Mouse (Mus musculus): ENCODE data around the gene 4430402I18Rik. TPM values are rescaled to one million over a fixed set of nuclear protein-coding genes. Genes with fewer than 3 reads are reported as not detected.

4430402I18Rik gene
- polyA plus RNA-seq, 1 experiment from 2014 or later: 0.43 TPM

DNA sequence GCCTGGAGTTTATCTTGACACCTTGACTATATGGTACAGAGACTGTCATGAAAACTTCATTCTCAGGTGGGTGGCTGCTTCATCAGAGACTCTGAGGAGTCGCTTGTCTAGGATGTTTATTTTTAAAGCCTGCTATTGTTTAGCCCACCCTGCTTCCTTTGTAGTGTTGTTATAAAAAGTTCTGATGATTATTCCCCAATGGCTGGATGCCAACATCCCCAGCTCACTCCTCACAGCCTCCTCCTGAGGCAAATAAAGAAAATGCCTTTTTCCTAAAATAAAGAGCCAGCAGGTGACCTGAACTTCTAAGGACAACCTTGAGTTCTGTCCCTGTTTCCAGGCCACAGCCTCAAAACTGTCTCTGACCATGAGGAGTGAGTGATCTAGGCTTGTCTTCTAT is 79.1 kb downstream of the 4430402I18Rik start:
- H3K27me3 ChIP-seq: no peaks in the 10 kb centered on the region
- no peak overlapping the region for H3K4me3 ChIP-seq
- H3K4me2 ChIP-seq (replicated peaks): no peak overlapping the region
- H3K9me3 ChIP-seq: no peaks in the 10 kb centered on the region
- ATAC-seq (ENCODE audit: low FRiP score, low read depth): no peak
- H3K4me1 ChIP-seq: no peaks in the 10 kb centered on the region
- H3K27ac ChIP-seq: no peak overlapping the region
- WGBS: 56% methylated on average over 1 of the region's 1 CpGs
- no peaks in the 10 kb centered on the region for H3K36me3 ChIP-seq
- H3K9ac ChIP-seq: no peak overlapping the region

DNA sequence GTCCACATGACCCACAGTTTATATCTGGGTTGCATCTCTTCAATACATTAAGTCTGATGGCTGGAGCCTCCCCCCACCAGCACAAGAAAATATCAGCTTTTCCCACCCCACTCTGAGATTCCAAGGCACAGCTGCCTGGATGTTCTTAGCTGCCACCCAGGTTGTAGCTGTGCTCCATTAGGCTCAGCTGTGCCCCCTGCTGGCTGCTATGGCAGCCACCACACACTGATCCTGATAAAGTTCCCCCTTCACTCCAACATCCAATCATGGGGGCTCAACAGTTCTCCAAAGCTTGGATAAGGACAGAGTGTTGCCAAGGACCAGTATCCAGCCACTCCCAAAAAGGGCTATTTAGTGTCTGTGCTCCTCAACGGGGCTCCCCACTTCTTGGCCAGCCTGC is 84.5 kb downstream of the 4430402I18Rik start:
- 50% methylated on average over 1 of the region's 1 CpGs for WGBS

DNA sequence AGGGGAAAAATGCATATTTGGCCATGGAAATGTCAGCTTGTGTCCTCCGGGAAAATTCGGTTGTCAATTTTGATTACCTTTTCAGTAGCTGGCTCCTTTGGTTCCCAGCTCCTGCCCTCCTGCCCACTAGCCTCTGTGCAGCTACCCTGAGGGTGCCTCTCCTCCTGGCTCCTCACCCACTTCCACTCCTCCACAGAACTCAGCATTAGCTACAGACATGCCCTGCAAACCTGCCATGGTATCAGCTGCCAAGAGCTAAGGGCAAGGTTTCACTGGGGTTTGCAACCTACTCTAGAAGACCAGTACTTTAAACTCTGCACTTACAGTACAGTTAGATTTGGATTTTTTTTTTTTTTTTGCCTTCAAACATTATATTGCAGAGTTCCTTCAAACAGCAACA is 88.1 kb downstream of the 4430402I18Rik start:
- ATAC-seq (ENCODE audit: low FRiP score, low read depth): no peak
- Histone ChIP-seq H3K9ac (no peak overlapping the region), H3K4me2 (replicated peaks) (no peak overlapping the region), H3K9me3 (no peaks in the 10 kb centered on the region), H3K36me3 (no peaks in the 10 kb centered on the region), H3K27me3 (no peaks in the 10 kb centered on the region), H3K4me1 (no peaks in the 10 kb centered on the region), H3K27ac (no peak overlapping the region), H3K4me3 (no peak overlapping the region)
- WGBS: 80% methylated on average over 2 of the region's 2 CpGs

More for the DNA sequence above, 84.5 kb downstream of the 4430402I18Rik start:
- Histone ChIP-seq H3K27ac (no peak overlapping the region), H3K4me3 (no peak overlapping the region), H3K36me3 (no peaks in the 10 kb centered on the region), H3K4me2 (replicated peaks) (no peak overlapping the region), H3K9me3 (no peaks in the 10 kb centered on the region), H3K4me1 (no peaks in the 10 kb centered on the region), H3K9ac (no peak overlapping the region), H3K27me3 (no peaks in the 10 kb centered on the region)
- no peak for ATAC-seq (ENCODE audit: low FRiP score, low read depth)

DNA sequence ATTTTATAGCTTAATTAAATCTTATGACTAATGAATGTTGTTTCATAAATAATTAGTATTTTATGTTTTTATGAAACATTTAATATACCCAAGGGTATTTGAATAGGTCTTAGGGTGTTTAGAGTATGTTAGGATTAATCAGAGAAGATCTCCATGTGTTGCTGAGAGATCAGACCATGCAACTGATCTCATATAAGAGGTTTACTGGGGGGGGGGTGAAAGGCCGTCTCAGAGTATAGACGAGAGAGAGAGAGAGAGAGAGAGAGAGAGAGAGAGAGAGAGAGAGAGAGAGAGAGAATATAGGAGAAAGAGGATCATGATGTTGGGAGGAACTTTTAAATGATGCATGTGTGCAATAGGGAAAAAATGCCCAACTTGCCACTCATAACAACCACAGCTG is 97.2 kb downstream of the 4430402I18Rik start:
- Histone ChIP-seq H3K9me3 (no peaks in the 10 kb centered on the region), H3K4me3 (no peak overlapping the region), H3K36me3 (no peaks in the 10 kb centered on the region), H3K4me2 (replicated peaks) (no peak overlapping the region), H3K9ac (no peak overlapping the region), H3K27ac (no peak overlapping the region), H3K4me1 (peaks cover 9% of the 10 kb centered on the region), H3K27me3 (no peaks in the 10 kb centered on the region)
- WGBS: 17% methylated on average over 2 of the region's 2 CpGs
- no peak for ATAC-seq (ENCODE audit: low FRiP score, low read depth)

DNA sequence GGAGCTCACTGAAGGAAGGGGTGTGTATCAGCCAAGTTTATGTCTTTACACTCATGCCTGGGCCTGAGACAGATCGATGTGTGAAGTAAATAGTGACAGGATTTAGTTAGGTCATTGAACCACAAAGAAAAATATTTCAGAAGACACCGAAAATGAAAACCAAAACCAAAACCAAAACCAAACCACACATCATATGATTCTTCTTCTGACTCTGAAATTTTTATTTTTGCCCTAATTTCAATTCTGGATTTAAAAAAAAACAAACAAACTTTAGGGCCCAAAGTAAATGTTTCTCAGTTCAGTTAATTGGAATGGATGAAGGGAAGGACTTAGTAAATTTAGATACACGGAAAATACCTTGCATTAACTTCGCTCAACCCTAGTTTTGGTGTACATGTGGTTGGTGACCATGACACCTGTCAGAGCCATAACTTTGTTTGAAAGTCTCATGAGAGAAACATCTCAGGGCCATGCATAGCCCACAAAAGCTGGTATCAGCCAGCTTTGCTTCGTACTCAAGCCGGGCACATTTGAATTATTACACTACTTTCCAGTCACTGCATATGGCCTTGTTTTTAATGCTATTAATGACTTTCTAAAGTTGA is 98.2 kb downstream of the 4430402I18Rik start:
- H3K4me1 ChIP-seq: peaks cover 9% of the 10 kb centered on the region
- no peak overlapping the region for H3K4me3 ChIP-seq
- 88% methylated on average over 6 of the region's 6 CpGs for WGBS
- H3K9me3 ChIP-seq: no peaks in the 10 kb centered on the region
- H3K9ac ChIP-seq: no peak overlapping the region
- no peaks in the 10 kb centered on the region for H3K36me3 ChIP-seq
- H3K27ac ChIP-seq: no peak overlapping the region
- H3K4me2 ChIP-seq (replicated peaks): no peak overlapping the region
- ATAC-seq (ENCODE audit: low FRiP score, low read depth): no peak
- no peaks in the 10 kb centered on the region for H3K27me3 ChIP-seq

DNA sequence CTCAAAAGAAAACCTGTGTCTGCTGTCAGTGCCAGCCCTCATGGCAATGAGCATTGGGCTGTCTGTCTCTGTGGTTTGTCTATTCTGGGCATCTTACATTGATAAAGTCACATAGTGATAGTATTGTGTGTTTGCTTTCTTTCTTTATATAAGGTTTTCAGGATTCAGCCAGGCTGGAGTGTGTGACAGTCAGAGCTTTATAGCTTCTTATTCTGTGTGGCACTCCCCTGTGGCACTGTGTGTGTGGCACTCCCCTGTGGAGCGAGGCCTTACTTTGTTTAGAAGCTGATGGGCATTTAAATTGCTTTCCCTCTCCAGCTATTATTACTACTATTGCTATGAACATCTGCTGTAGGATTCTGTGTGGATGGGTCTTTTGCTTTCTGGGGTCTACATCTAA is 102.1 kb downstream of the 4430402I18Rik start:
- H3K4me2 ChIP-seq (replicated peaks): no peak overlapping the region
- H3K27me3 ChIP-seq: no peaks in the 10 kb centered on the region
- H3K36me3 ChIP-seq: no peaks in the 10 kb centered on the region
- 55% methylated on average over 1 of the region's 1 CpGs for WGBS
- H3K4me1 ChIP-seq: peaks cover 4% of the 10 kb centered on the region; the same call in 1 of the 2 replicates
- ATAC-seq (ENCODE audit: low FRiP score, low read depth): no peak
- H3K4me3 ChIP-seq: no peak overlapping the region
- no peak overlapping the region for H3K9ac ChIP-seq
- no peaks in the 10 kb centered on the region for H3K9me3 ChIP-seq
- no peak overlapping the region for H3K27ac ChIP-seq

DNA sequence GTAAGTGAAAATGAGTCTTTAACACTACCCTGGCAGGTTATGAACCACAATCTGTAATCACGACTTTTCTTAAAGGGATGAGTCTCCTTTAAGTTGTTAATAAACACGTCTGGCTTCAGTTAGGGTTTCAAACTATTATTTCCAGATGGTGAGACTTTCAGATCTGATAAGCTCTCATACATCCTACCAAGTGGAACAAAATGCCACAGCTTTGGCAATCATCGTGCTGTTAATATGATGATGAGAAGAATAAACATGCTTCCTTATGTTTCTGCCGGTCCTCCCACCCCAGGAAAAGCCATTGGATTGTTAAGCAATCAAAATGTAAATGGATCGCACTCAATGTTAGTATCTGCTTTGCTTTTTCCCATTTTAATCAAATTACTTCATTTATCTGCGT is 102.6 kb downstream of the 4430402I18Rik start:
- Histone ChIP-seq H3K27me3 (no peaks in the 10 kb centered on the region), H3K9me3 (no peaks in the 10 kb centered on the region), H3K4me1 (peaks cover 4% of the 10 kb centered on the region; the same call in 1 of the 2 replicates), H3K9ac (no peak overlapping the region), H3K4me3 (no peak overlapping the region), H3K36me3 (no peaks in the 10 kb centered on the region), H3K27ac (no peak overlapping the region), H3K4me2 (replicated peaks) (no peak overlapping the region)
- 43% methylated on average over 6 of the region's 6 CpGs for WGBS
- no peak for ATAC-seq (ENCODE audit: low FRiP score, low read depth)

DNA sequence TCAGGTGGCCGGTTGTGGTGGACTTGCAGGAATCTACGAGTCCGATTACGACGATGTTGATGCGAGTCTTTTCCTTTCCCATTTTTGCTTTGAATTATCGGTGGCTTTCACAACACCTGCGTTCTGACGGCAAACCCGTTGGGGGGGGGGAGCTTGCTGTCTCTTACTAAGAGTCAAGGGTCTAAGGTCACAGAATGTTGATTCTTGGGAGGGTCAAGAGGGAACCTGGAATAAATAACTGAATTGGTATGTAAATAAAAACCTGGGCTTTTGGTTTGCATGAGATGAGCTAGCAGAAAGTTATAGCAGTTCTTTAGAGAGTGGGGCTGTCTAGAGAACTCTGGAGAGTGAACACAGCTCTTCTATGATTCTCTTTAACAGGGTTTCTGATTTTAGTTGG is 104.0 kb downstream of the 4430402I18Rik start:
- H3K9ac ChIP-seq: no peak overlapping the region
- WGBS: 90% methylated on average over 10 of the region's 10 CpGs
- no peak overlapping the region for H3K4me2 ChIP-seq (replicated peaks)
- H3K4me1 ChIP-seq: peaks cover 4% of the 10 kb centered on the region; the same call in 1 of the 2 replicates
- ATAC-seq (ENCODE audit: low FRiP score, low read depth): no peak
- no peaks in the 10 kb centered on the region for H3K27me3 ChIP-seq
- no peak overlapping the region for H3K27ac ChIP-seq
- no peaks in the 10 kb centered on the region for H3K36me3 ChIP-seq
- H3K4me3 ChIP-seq: no peak overlapping the region
- H3K9me3 ChIP-seq: no peaks in the 10 kb centered on the region

DNA sequence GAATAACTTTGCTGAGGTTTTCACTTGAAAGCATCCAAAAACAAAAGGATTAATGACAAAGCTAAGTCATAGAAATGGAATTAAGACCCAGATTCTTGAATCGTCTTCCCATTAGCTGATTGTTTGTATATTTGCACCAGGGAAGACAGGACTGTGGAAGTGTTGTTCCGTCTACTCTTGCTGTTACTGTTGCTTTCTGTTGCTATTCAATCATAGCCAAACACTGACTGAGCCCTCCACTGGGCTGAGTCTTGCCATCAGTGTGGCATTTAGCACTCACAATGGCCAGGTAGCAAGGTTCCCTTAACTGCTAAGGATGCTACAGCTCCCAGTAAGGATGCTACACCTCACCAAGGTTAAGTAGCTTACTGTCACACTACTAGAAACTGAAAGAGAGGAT is 107.4 kb downstream of the 4430402I18Rik start:
- Histone ChIP-seq H3K4me3 (no peak overlapping the region), H3K9ac (no peak overlapping the region), H3K27me3 (no peaks in the 10 kb centered on the region), H3K36me3 (no peaks in the 10 kb centered on the region), H3K9me3 (no peaks in the 10 kb centered on the region), H3K4me1 (no peaks in the 10 kb centered on the region), H3K27ac (no peak overlapping the region), H3K4me2 (replicated peaks) (no peak overlapping the region)
- WGBS: 86% methylated on average over 2 of the region's 2 CpGs
- ATAC-seq (ENCODE audit: low FRiP score, low read depth): no peak

DNA sequence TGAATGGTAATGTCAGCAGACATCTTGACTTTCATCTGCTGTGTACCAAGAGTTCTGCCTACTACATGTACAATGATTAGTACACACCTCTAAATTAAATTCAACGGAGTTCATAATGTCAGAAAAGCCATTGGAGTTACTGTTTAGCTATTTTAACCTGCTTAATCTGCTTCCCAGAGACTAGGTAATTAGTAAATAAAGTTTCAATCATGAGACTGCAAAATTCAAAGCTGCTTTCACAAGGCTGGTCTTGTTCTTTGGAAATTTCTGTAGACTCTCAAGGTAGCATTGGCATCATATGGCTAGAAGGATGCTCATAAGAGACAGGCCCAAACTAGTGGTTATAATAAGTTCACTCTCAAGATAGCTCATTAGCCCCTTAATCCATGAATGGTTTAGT is 112.8 kb downstream of the 4430402I18Rik start:
- H3K4me2 ChIP-seq (replicated peaks): no peak overlapping the region
- no peaks in the 10 kb centered on the region for H3K4me1 ChIP-seq
- no peaks in the 10 kb centered on the region for H3K9me3 ChIP-seq
- H3K36me3 ChIP-seq: no peaks in the 10 kb centered on the region
- H3K9ac ChIP-seq: no peak overlapping the region
- 76% methylated on average over 1 of the region's 1 CpGs for WGBS
- ATAC-seq (ENCODE audit: low FRiP score, low read depth): no peak
- no peak overlapping the region for H3K4me3 ChIP-seq
- H3K27ac ChIP-seq: no peak overlapping the region
- H3K27me3 ChIP-seq: no peaks in the 10 kb centered on the region

DNA sequence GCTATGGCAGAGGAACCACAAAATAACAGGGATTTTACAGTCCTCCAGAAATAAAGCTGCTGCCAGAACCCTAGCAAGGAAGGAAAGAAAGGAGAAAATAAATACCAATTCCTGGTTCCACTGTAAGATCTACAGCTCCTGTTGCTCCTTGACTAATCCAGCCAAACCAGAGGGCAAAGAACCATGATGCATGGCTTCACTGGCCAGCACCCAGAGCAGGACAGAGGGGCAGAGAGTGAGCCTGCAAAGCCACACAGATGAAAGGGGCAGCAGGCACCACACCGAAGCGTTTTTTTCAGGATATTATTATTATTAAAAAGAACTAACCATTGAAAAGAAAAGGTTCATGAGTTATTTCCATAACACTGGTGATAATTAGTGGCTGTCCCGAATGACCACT is 115.6 kb downstream of the 4430402I18Rik start:
- ATAC-seq (ENCODE audit: low FRiP score, low read depth): no peak
- Histone ChIP-seq H3K27ac (no peak overlapping the region), H3K4me1 (no peaks in the 10 kb centered on the region), H3K27me3 (no peaks in the 10 kb centered on the region), H3K36me3 (no peaks in the 10 kb centered on the region), H3K9ac (no peak overlapping the region), H3K4me3 (no peak overlapping the region), H3K4me2 (replicated peaks) (no peak overlapping the region), H3K9me3 (no peaks in the 10 kb centered on the region)
- WGBS: 88% methylated on average over 3 of the region's 3 CpGs

DNA sequence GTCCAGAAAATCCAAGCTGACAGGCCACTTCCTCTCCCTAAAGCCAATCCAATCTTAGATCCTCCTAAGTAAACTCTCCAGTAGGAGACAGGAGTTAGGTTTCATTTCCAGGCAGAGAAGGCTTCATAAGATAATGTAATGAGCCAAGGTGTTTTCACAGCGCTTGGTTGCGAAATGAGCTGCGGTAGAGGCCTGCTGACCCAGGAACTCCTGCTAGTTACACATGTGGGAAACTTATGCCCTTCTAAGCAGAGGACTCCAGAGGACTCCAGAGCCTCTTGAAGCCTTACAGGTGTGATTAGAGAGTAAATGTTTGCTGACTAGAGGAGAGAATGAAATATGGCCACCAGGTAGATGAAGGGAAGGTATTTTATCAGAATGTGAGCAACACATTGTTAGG is 117.1 kb downstream of the 4430402I18Rik start:
- no peak overlapping the region for H3K27ac ChIP-seq
- no peaks in the 10 kb centered on the region for H3K4me1 ChIP-seq
- WGBS: 80% methylated on average over 3 of the region's 3 CpGs
- H3K27me3 ChIP-seq: no peaks in the 10 kb centered on the region
- no peak for ATAC-seq (ENCODE audit: low FRiP score, low read depth)
- no peak overlapping the region for H3K4me2 ChIP-seq (replicated peaks)
- no peak overlapping the region for H3K4me3 ChIP-seq
- H3K9me3 ChIP-seq: no peaks in the 10 kb centered on the region
- H3K36me3 ChIP-seq: no peaks in the 10 kb centered on the region
- H3K9ac ChIP-seq: no peak overlapping the region

DNA sequence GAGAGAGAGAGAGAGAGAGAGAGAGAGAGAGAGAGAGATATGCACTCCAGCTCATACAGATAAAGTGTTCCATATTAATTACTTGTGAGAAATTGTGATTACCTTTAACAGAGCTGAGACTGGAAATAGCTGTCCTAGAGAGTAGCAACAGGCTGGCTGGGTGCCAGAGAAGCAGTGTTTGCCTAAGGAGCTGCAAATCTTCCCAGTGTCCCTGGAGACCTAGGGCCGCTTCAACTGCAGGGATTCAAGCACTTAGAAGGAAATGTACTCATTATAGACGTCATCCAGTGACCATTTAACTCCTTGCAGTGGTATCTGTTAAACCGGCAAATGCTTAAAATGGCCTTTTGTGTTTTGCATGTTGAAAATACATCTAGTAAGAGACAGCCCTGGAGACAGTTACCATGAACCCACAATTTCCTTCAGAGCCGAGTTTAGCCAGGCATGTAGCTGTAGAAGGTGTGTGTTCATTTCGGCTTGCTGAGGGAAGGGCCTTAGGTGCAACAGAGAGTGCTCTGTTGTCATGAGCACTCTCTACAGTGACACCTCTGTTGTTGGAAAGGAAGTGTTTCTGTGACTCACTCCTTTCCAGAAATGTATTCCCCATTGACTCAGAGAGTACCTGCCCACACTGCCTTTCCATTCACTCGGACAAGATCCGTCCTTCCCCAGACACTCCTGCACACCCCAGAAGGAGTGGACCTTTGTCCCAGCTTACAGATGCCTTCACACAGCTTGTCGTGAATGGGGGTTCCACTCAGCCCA is 122.5 kb downstream of the 4430402I18Rik start:
- 54% methylated on average over 8 of the region's 8 CpGs for WGBS
- Histone ChIP-seq H3K9ac (no peak overlapping the region), H3K4me2 (replicated peaks) (no peak overlapping the region), H3K4me1 (0 out of 2 replicates have a peak, but pooled peaks cover 3% of the 10 kb centered on the region), H3K36me3 (no peaks in the 10 kb centered on the region), H3K9me3 (no peaks in the 10 kb centered on the region), H3K27me3 (no peaks in the 10 kb centered on the region), H3K4me3 (no peak overlapping the region), H3K27ac (no peak overlapping the region)
- ATAC-seq (ENCODE audit: low FRiP score, low read depth): no peak
